Mouse (Mus musculus) MEL (cell line): ENCODE results near the gene Cep68. TPM values are rescaled to one million over a fixed set of nuclear protein-coding genes. Genes with fewer than 3 reads are reported as not detected.

Experiments used
- DNase-seq: peaks from one replicate; pipeline ENCODE4 v3.0.0; 2011; ENCODE audit warnings: low read depth, low spot score
- H3K27ac ChIP-seq: 2 replicates; pipeline ENCODE4 v1.5.1; 2012; ENCODE audit warnings: low read depth, mild to moderate bottlenecking, control low read depth, low read length, moderate library complexity; ENCODE audit not compliant: control insufficient read depth
- H3K27me3 ChIP-seq, 2 experiments: fragments of 150-350 bp in 1 of 2; sonication (generic) in 1 of 2; 2 replicates each; pipeline ENCODE4 v1.6.1; 2012; ENCODE audit warnings: low read length in 2 of 2, mild to moderate bottlenecking in 2 of 2, improper control_type of control experiment in 1 of 2, moderate library complexity in 1 of 2; ENCODE audit not compliant: insufficient read depth in 2 of 2, control insufficient read depth in 1 of 2
- H3K36me3 ChIP-seq, 2 experiments: 2 replicates each; pipeline ENCODE4 v1.6.1; 2012 to 2014; ENCODE audit warnings: low read length in 2 of 2, improper control_type of control experiment in 1 of 2, inconsistent platforms in 1 of 2, mild to moderate bottlenecking in 1 of 2; ENCODE audit not compliant: insufficient read depth in 2 of 2, control insufficient read depth in 1 of 2
- H3K4me1 ChIP-seq, 2 experiments: fragments of 150-350 bp in 1 of 2; sonication (generic) in 1 of 2; 2 replicates each; pipeline ENCODE4 v1.6.1; 2012; ENCODE audit warnings: low read length in 2 of 2, improper control_type of control experiment in 1 of 2, mild to moderate bottlenecking in 1 of 2; ENCODE audit not compliant: insufficient read depth in 2 of 2, control insufficient read depth in 1 of 2
- H3K4me3 ChIP-seq, 2 experiments: fragments of 150-350 bp in 1 of 2; sonication (generic) in 1 of 2; 2 replicates each; pipeline ENCODE4 v1.5.1; 2012; ENCODE audit warnings: low read depth in 2 of 2, low read length in 2 of 2, mild to moderate bottlenecking in 2 of 2, moderate library complexity in 2 of 2, control low read depth in 1 of 2, improper control_type of control experiment in 1 of 2; ENCODE audit not compliant: control insufficient read depth in 1 of 2, insufficient read depth in 1 of 2
- H3K79me2 ChIP-seq: 2 replicates; pipeline ENCODE4 v1.6.1; 2012; ENCODE audit warnings: mild to moderate bottlenecking, low read length, moderate library complexity; ENCODE audit not compliant: control insufficient read depth, poor library complexity, insufficient read depth
- H3K9ac ChIP-seq: 2 replicates; pipeline ENCODE4 v1.6.1; 2012; ENCODE audit warnings: low read depth, mild to moderate bottlenecking, control low read depth, low read length, moderate library complexity; ENCODE audit not compliant: control insufficient read depth, poor library complexity, severe bottlenecking
- H3K9me3 ChIP-seq: fragments of 150-350 bp; sonication (generic); replicated peaks from 2 replicates; pipeline ENCODE4 v1.6.1; 2012; ENCODE audit warnings: mild to moderate bottlenecking, low read length, improper control_type of control experiment, moderate library complexity; ENCODE audit not compliant: insufficient read depth
- BHLHE40 ChIP-seq: IDR thresholded peaks from 2 replicates; pipeline ENCODE4 v1.6.1; 2012; ENCODE audit warnings: low read depth, mild to moderate bottlenecking, inconsistent platforms, low read length, improper control_type of control experiment, borderline replicate concordance
- CHD1 ChIP-seq: IDR thresholded peaks from 2 replicates; pipeline ENCODE4 v1.6.1; 2012; ENCODE audit warnings: low read depth, mild to moderate bottlenecking, inconsistent platforms, low read length, improper control_type of control experiment
- EP300 ChIP-seq, 2 experiments: IDR thresholded peaks; 2 replicates each; pipeline ENCODE4 v1.6.1; 2011; ENCODE audit warnings: improper control_type of control experiment in 2 of 2, low read length in 2 of 2, low read depth in 1 of 2, mild to moderate bottlenecking in 1 of 2
- HCFC1 ChIP-seq: IDR thresholded peaks from 2 replicates; pipeline ENCODE4 v1.6.1; 2012; ENCODE audit warnings: low read depth, mild to moderate bottlenecking, inconsistent platforms, low read length, improper control_type of control experiment, moderate library complexity
- KAT2A ChIP-seq: conservative IDR thresholded peaks from 2 replicates; pipeline ENCODE4 v1.6.1; 2012; ENCODE audit warnings: low read depth, low read length, improper control_type of control experiment, inconsistent platforms
- MAX ChIP-seq: IDR thresholded peaks from 2 replicates; pipeline ENCODE4 v1.6.1; 2011; ENCODE audit warnings: low read length, improper control_type of control experiment
- MEF2A ChIP-seq: IDR thresholded peaks from 2 replicates; pipeline ENCODE4 v1.6.1; 2014; ENCODE audit warnings: low read depth, mild to moderate bottlenecking, inconsistent platforms, low read length, improper control_type of control experiment; ENCODE audit not compliant: poor library complexity, insufficient replicate concordance, severe bottlenecking; ENCODE audit errors: extremely low read depth
- MYB ChIP-seq: IDR thresholded peaks from 2 replicates; pipeline ENCODE4 v1.6.1; 2011; ENCODE audit warnings: mild to moderate bottlenecking, low read depth, low read length, improper control_type of control experiment
- NRF1 ChIP-seq: IDR thresholded peaks from 2 replicates; pipeline ENCODE4 v1.6.1; 2014; ENCODE audit warnings: low read depth, mild to moderate bottlenecking, inconsistent platforms, low read length, improper control_type of control experiment, moderate library complexity; ENCODE audit not compliant: poor library complexity, insufficient read depth, severe bottlenecking
- POLR2AphosphoS2 ChIP-seq: IDR thresholded peaks from 2 replicates; pipeline ENCODE4 v1.6.1; 2011; ENCODE audit warnings: low read length, improper control_type of control experiment
- POLR2AphosphoS5 ChIP-seq: IDR thresholded peaks from 2 replicates; pipeline ENCODE4 v1.6.1; 2012; ENCODE audit warnings: low read depth, borderline replicate concordance, mild to moderate bottlenecking, inconsistent platforms, low read length, moderate library complexity, mixed read lengths
- RAD21 ChIP-seq: IDR thresholded peaks from 2 replicates; pipeline ENCODE4 v1.6.1; 2011; ENCODE audit warnings: mild to moderate bottlenecking, low read depth, low read length, improper control_type of control experiment
- SMC3 ChIP-seq: IDR thresholded peaks from 2 replicates; pipeline ENCODE4 v1.6.1; 2011; ENCODE audit warnings: low read depth, low read length, improper control_type of control experiment
- TAL1 ChIP-seq: IDR thresholded peaks from 2 replicates; pipeline ENCODE4 v1.6.1; 2012; ENCODE audit warnings: mild to moderate bottlenecking, inconsistent platforms, low read length, moderate library complexity, mixed read lengths
- UBTF ChIP-seq: IDR thresholded peaks from 2 replicates; pipeline ENCODE4 v1.6.1; 2012; ENCODE audit warnings: low read depth, mild to moderate bottlenecking, inconsistent platforms, low read length, improper control_type of control experiment, moderate library complexity, borderline replicate concordance; ENCODE audit not compliant: insufficient read depth
- USF1 ChIP-seq: IDR thresholded peaks from 2 replicates; pipeline ENCODE4 v1.6.1; 2014; ENCODE audit warnings: low read depth, mild to moderate bottlenecking, inconsistent platforms, low read length, improper control_type of control experiment, moderate library complexity
- ZC3H11A ChIP-seq: IDR thresholded peaks from 2 replicates; pipeline ENCODE4 v1.6.1; 2012; ENCODE audit warnings: low read depth, mild to moderate bottlenecking, inconsistent platforms, low read length, improper control_type of control experiment
- ZKSCAN1 ChIP-seq: IDR thresholded peaks from 2 replicates; pipeline ENCODE4 v1.6.1; 2012; ENCODE audit warnings: low read depth, mild to moderate bottlenecking, inconsistent platforms, low read length, improper control_type of control experiment, moderate library complexity
- ZMIZ1 ChIP-seq: IDR thresholded peaks from 2 replicates; pipeline ENCODE4 v1.6.1; 2012; ENCODE audit warnings: low read depth, mild to moderate bottlenecking, inconsistent platforms, low read length, improper control_type of control experiment, moderate library complexity
- ZNF384 ChIP-seq: IDR thresholded peaks from 2 replicates; pipeline ENCODE4 v1.6.1; 2012; ENCODE audit warnings: low read depth, mild to moderate bottlenecking, inconsistent platforms, low read length, improper control_type of control experiment
- polyA plus RNA-seq, 2 experiments: library from polyadenylated mRNA; stranded (reverse) in 1 of 2; unstranded in 1 of 2; fragments of >175 nt in 1 of 2; fragments of >200 nt in 1 of 2; gene quantifications; 2 replicates each; pipeline versions ENCODE4 v1.2.1 to v1.2.4; 2012; ENCODE audit warnings: low replicate concordance in 2 of 2, low read depth in 1 of 2; ENCODE audit not compliant: insufficient read length in 2 of 2, insufficient read depth in 1 of 2, missing spikeins in 1 of 2
- total RNA-seq: library from RNA; depleted of rRNA; stranded (reverse); fragments of 300-350 nt; gene quantifications from 2 replicates; pipeline ENCODE4 v1.2.3, GENCODE M21; 2012

Cep68 gene
- total and polyA plus RNA-seq, 3 experiments, result 22.2 to 24.7 TPM; not detected in 1

GRCm38 (mm10) chr11:20242366-20243056 lies 6.7 kb downstream of the Cep68 start:
- H3K4me1 ChIP-seq, result peaks cover 10 to 20% of the 10 kb centered on the region in 2 experiments
- H3K27ac ChIP-seq, result no peak overlapping the region
- DNase-seq, result no peak
- no peaks in the 10 kb centered on the region for H3K27me3 ChIP-seq
- H3K9me3 ChIP-seq, result no peaks in the 10 kb centered on the region
- H3K4me3 ChIP-seq, result no peak overlapping the region
- H3K79me2 ChIP-seq, result peaks cover 14% of the 10 kb centered on the region; the same call in 1 of the 2 replicates
- H3K9ac ChIP-seq, result no peak overlapping the region
- H3K36me3 ChIP-seq, result peaks cover 7 to 13% of the 10 kb centered on the region in 2 experiments
- TF ChIP-seq MAX (no peak), ZNF384 (peak; percentile 69)

GRCm38 (mm10) chr11:20241311-20241710 lies 7.9 kb downstream of the Cep68 start:
- Histone ChIP-seq H3K79me2 (peaks cover 9% of the 10 kb centered on the region; the same call in 1 of the 2 replicates), H3K9ac (no peak overlapping the region), H3K4me3 (no peak overlapping the region), H3K27ac (no peak overlapping the region), H3K27me3 (no peaks in the 10 kb centered on the region), H3K9me3 (no peaks in the 10 kb centered on the region), H3K4me1 (peaks cover 9 to 10% of the 10 kb centered on the region in 2 experiments), H3K36me3 (peaks cover 13 to 14% of the 10 kb centered on the region in 2 experiments)
- TF ChIP-seq USF1, result no peak
- TF ChIP-seq MYB, result no peak
- DNase-seq, result no peak

- peaks cover 13 to 17% of the 10 kb centered on the region in 2 experiments for H3K36me3 ChIP-seq
- H3K27ac ChIP-seq, result no peak overlapping the region
Measured at GRCm38 (mm10) chr11:20240331-20240730, 8.9 kb downstream of the Cep68 start.

More at GRCm38 (mm10) chr11:20240331-20240730, 8.9 kb downstream of the Cep68 start:
- peaks cover 9 to 10% of the 10 kb centered on the region in 2 experiments for H3K4me1 ChIP-seq
- no peaks in the 10 kb centered on the region for H3K27me3 ChIP-seq
- H3K4me3 ChIP-seq, result no peak overlapping the region
- no peak for DNase-seq
- peaks cover 4% of the 10 kb centered on the region; the same call in 1 of the 2 replicates for H3K79me2 ChIP-seq
- no peaks in the 10 kb centered on the region for H3K9me3 ChIP-seq
- H3K9ac ChIP-seq, result no peak overlapping the region
- no peak for TF ChIP-seq MYB
- no peak for TF ChIP-seq MEF2A
- TF ChIP-seq TAL1, result no peak
- TF ChIP-seq ZMIZ1, result no peak
- no peak for TF ChIP-seq POLR2AphosphoS2
- no peak for TF ChIP-seq KAT2A
- no peak for TF ChIP-seq ZKSCAN1
- no peak for TF ChIP-seq UBTF
- TF ChIP-seq RAD21, result no peak
- no peak for TF ChIP-seq SMC3
- TF ChIP-seq BHLHE40, result no peak
- no peak for TF ChIP-seq MAX
- TF ChIP-seq HCFC1, result no peak
- no peak for TF ChIP-seq CHD1
- TF ChIP-seq EP300 (IDR thresholded peaks at IDR 0.05; ENCODE audit: low read depth in 1 of 2, low read length in 2 of 2), result no peak
- TF ChIP-seq POLR2AphosphoS5, result no peak
- TF ChIP-seq ZC3H11A, result no peak
- no peak for TF ChIP-seq NRF1
